Mouse (Mus musculus) kidney, embryonic 16.5 days (tissue): ENCODE measurements at regions not wholly inside any gene's neighbourhood (a gene's known extent, or its start where the extent isn't known, plus 50 kb on each side); places are given as distances from the start of the nearest gene placed in this dataset.

ENCODE experiments used
- ATAC-seq: fragments of 200-750 bp; cut with Nextera tagmentation; 2 replicates; pipeline ENCODE4 v1.8.0; 2017; ENCODE audit warnings: moderate TSS enrichment; ENCODE audit not compliant: low FRiP score, low TSS enrichment
- H3K27ac ChIP-seq: fragments of 300-500 bp; sonication (generic); 2 replicates; pipeline ENCODE4 v1.5.1; 2014; ENCODE audit warnings: low read length
- H3K27me3 ChIP-seq: fragments of 300-500 bp; sonication (generic); 2 replicates; pipeline ENCODE4 v1.6.1; 2014; ENCODE audit warnings: low read length, control low read depth, mixed read lengths; ENCODE audit not compliant: insufficient read depth
- H3K36me3 ChIP-seq: fragments of 300-500 bp; sonication (generic); 2 replicates; pipeline ENCODE4 v1.6.1; 2014; ENCODE audit warnings: low read length, control low read depth, mixed read lengths; ENCODE audit not compliant: insufficient read depth
- H3K4me1 ChIP-seq: fragments of 300-500 bp; sonication (generic); 2 replicates; pipeline ENCODE4 v1.6.1; 2014; ENCODE audit warnings: low read length, control low read depth, mixed read lengths; ENCODE audit not compliant: insufficient read depth
- H3K4me2 ChIP-seq: fragments of 300-500 bp; sonication (generic); replicated peaks from 2 replicates; pipeline ENCODE4 v1.6.1; 2014; ENCODE audit warnings: low read depth, low read length
- H3K4me3 ChIP-seq: fragments of 300-500 bp; sonication (generic); 2 replicates; pipeline ENCODE4 v1.5.1; 2014; ENCODE audit warnings: mild to moderate bottlenecking, low read length
- H3K9ac ChIP-seq: fragments of 300-500 bp; sonication (generic); replicated peaks from 2 replicates; pipeline ENCODE4 v1.6.1; 2014; ENCODE audit warnings: low read length
- H3K9me3 ChIP-seq: fragments of 300-500 bp; sonication (generic); 2 replicates; pipeline ENCODE4 v1.6.1; 2016; ENCODE audit warnings: low read length, control low read depth
- WGBS: fragments of 180-500 bp; shearing (Covaris S2); extraction: QIAGEN DNeasy Blood & Tissue Kit; methylation state at CpG from one replicate; pipeline ENCODE4 v1.1.7; 2014; 5-methylcytosine and 5-hydroxymethylcytosine counted together

- Histone ChIP-seq H3K4me2 (no peak overlapping the region), H3K9ac (no peak overlapping the region), H3K4me3 (no peak overlapping the region), H3K4me1 (no peaks in the 10 kb centered on the region), H3K9me3 (no peaks in the 10 kb centered on the region), H3K27me3 (peaks cover 4% of the 10 kb centered on the region; the same call in 1 of the 2 replicates), H3K27ac (no peak overlapping the region), H3K36me3 (no peaks in the 10 kb centered on the region)
- WGBS, result 73% methylated on average over 5 of the region's 5 CpGs
- no peak for ATAC-seq
These were observed 255.3 kb downstream of the Med13l start for GRCm38 (mm10) chr5:118815783-118816182.

- H3K27ac ChIP-seq, result no peak overlapping the region
- H3K9me3 ChIP-seq, result peaks cover 6% of the 10 kb centered on the region
- no peak overlapping the region for H3K9ac ChIP-seq
- no peaks in the 10 kb centered on the region for H3K36me3 ChIP-seq
- no peaks in the 10 kb centered on the region for H3K4me1 ChIP-seq
- H3K27me3 ChIP-seq, result peaks cover 4% of the 10 kb centered on the region; the same call in 1 of the 2 replicates
- ATAC-seq, result no peak
- WGBS, result 9% methylated on average over 7 of the region's 7 CpGs
- H3K4me2 ChIP-seq, result no peak overlapping the region
- H3K4me3 ChIP-seq, result no peak overlapping the region
These were observed 257.8 kb downstream of the Med13l start for GRCm38 (mm10) chr5:118818294-118818693.

- H3K36me3 ChIP-seq, result no peaks in the 10 kb centered on the region
- no peak overlapping the region for H3K27ac ChIP-seq
- no peaks in the 10 kb centered on the region for H3K27me3 ChIP-seq
- no peak for ATAC-seq
- H3K4me1 ChIP-seq, result peaks cover 5% of the 10 kb centered on the region; the same call in 1 of the 2 replicates
- 81% methylated on average over 10 of the region's 10 CpGs for WGBS
- H3K4me2 ChIP-seq, result no peak overlapping the region
- H3K9me3 ChIP-seq, result peaks cover 6% of the 10 kb centered on the region
- H3K4me3 ChIP-seq, result no peak overlapping the region
- H3K9ac ChIP-seq, result no peak overlapping the region
These were observed 264.3 kb downstream of the Med13l start for GRCm38 (mm10) chr5:118824791-118825190.

GRCm38 (mm10) chr5:118829031-118829698, 268.7 kb downstream of the Med13l start:
- H3K4me3 ChIP-seq, result no peak overlapping the region
- H3K27me3 ChIP-seq, result no peaks in the 10 kb centered on the region
- no peak overlapping the region for H3K27ac ChIP-seq
- H3K36me3 ChIP-seq, result no peaks in the 10 kb centered on the region
- peak; percentile 51; the same call in 1 of the 2 replicates for ATAC-seq
- no peaks in the 10 kb centered on the region for H3K9me3 ChIP-seq
- WGBS, result 23% methylated on average over 14 of the region's 14 CpGs
- peaks cover 5% of the 10 kb centered on the region; the same call in 1 of the 2 replicates for H3K4me1 ChIP-seq
- no peak overlapping the region for H3K4me2 ChIP-seq
- no peak overlapping the region for H3K9ac ChIP-seq

- no peak overlapping the region for H3K4me2 ChIP-seq
- H3K4me1 ChIP-seq, result peaks cover 5% of the 10 kb centered on the region; the same call in 1 of the 2 replicates
- ATAC-seq, result no peak
- no peak overlapping the region for H3K27ac ChIP-seq
- no peaks in the 10 kb centered on the region for H3K9me3 ChIP-seq
- H3K9ac ChIP-seq, result no peak overlapping the region
- 11% methylated on average over 6 of the region's 6 CpGs for WGBS
- no peaks in the 10 kb centered on the region for H3K36me3 ChIP-seq
- H3K27me3 ChIP-seq, result no peaks in the 10 kb centered on the region
- no peak overlapping the region for H3K4me3 ChIP-seq
These were observed 272.2 kb downstream of the Med13l start for GRCm38 (mm10) chr5:118832701-118833100.

- Histone ChIP-seq H3K9ac (no peak overlapping the region), H3K9me3 (no peaks in the 10 kb centered on the region), H3K4me1 (peaks cover 4% of the 10 kb centered on the region; the same call in 1 of the 2 replicates), H3K4me2 (no peak overlapping the region), H3K36me3 (no peaks in the 10 kb centered on the region), H3K27me3 (no peaks in the 10 kb centered on the region), H3K27ac (no peak overlapping the region), H3K4me3 (no peak overlapping the region)
- no peak for ATAC-seq
- WGBS, result 88% methylated on average over 5 of the region's 5 CpGs
These were observed 273.6 kb downstream of the Med13l start for GRCm38 (mm10) chr5:118834129-118834528.

- no peak overlapping the region for H3K27ac ChIP-seq
- H3K9me3 ChIP-seq, result no peaks in the 10 kb centered on the region
- no peaks in the 10 kb centered on the region for H3K27me3 ChIP-seq
- 67% methylated on average over 1 of the region's 1 CpGs for WGBS
- H3K9ac ChIP-seq, result no peak overlapping the region
- peaks cover 5% of the 10 kb centered on the region; the same call in 1 of the 2 replicates for H3K4me1 ChIP-seq
- ATAC-seq, result no peak
- no peaks in the 10 kb centered on the region for H3K36me3 ChIP-seq
- no peak overlapping the region for H3K4me3 ChIP-seq
- no peak overlapping the region for H3K4me2 ChIP-seq
These were observed 276.5 kb downstream of the Med13l start for GRCm38 (mm10) chr5:118837001-118837400.

GRCm38 (mm10) chr5:118838421-118838820, 277.9 kb downstream of the Med13l start:
- no peak overlapping the region for H3K4me3 ChIP-seq
- H3K27ac ChIP-seq, result no peak overlapping the region
- 71% methylated on average over 7 of the region's 7 CpGs for WGBS
- no peak for ATAC-seq
- H3K9me3 ChIP-seq, result no peaks in the 10 kb centered on the region
- no peak overlapping the region for H3K4me2 ChIP-seq
- peaks cover 5% of the 10 kb centered on the region; the same call in 1 of the 2 replicates for H3K4me1 ChIP-seq
- H3K36me3 ChIP-seq, result no peaks in the 10 kb centered on the region
- H3K9ac ChIP-seq, result no peak overlapping the region
- H3K27me3 ChIP-seq, result no peaks in the 10 kb centered on the region

GRCm38 (mm10) chr5:118839916-118840315, 279.4 kb downstream of the Med13l start:
- ATAC-seq, result no peak
- Histone ChIP-seq H3K4me1 (peaks cover 5% of the 10 kb centered on the region; the same call in 1 of the 2 replicates), H3K36me3 (no peaks in the 10 kb centered on the region), H3K27me3 (no peaks in the 10 kb centered on the region), H3K4me2 (no peak overlapping the region), H3K27ac (no peak overlapping the region), H3K9ac (no peak overlapping the region), H3K9me3 (no peaks in the 10 kb centered on the region), H3K4me3 (no peak overlapping the region)
- 71% methylated on average over 5 of the region's 5 CpGs for WGBS

GRCm38 (mm10) chr5:118841210-118842016, 280.9 kb downstream of the Med13l start:
- Histone ChIP-seq H3K27me3 (no peaks in the 10 kb centered on the region), H3K4me3 (no peak overlapping the region), H3K9ac (no peak overlapping the region), H3K9me3 (no peaks in the 10 kb centered on the region), H3K27ac (no peak overlapping the region), H3K36me3 (no peaks in the 10 kb centered on the region), H3K4me1 (peaks cover 5% of the 10 kb centered on the region; the same call in 1 of the 2 replicates), H3K4me2 (no peak overlapping the region)
- WGBS, result 50% methylated on average over 21 of the region's 21 CpGs
- ATAC-seq, result no peak
